Mouse (Mus musculus) NIH3T3 (cell line): ENCODE measurements at regions not wholly inside any gene's neighbourhood (a gene's known extent, or its start where the extent isn't known, plus 50 kb on each side); places are given as distances from the start of the nearest gene placed in this dataset.

Experiments used
- DNase-seq: peaks from one replicate; pipeline ENCODE4 v3.0.0-alpha.2; 2012; ENCODE audit warnings: low read depth

GRCm38 (mm10) chr5:50570701-50571100 is 511.9 kb upstream of the Adgra3 start:
- DNase-seq, result no peak

GRCm38 (mm10) chr5:50551125-50551524 is 492.3 kb upstream of the Adgra3 start:
- DNase-seq, result peak; percentile 2

DNA sequence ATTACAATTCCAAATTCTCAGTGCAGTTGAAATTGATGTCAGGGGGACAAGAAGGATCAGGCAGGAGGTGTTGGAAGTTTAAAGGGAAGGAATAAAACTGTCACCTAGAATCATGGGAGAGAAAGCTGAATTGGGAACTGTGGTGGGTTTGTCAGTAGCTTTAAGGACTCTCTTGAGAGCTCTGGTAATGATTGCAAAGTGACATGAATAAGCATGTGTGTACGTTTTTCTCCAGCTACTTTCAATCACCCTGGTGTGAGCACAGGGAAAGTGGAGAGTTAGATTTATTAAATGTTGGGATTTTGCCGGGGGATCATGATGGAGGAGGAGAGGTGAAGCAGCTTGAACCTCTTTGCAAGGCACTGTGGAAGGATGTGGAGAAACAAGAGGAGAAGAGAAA is 453.7 kb upstream of the Adgra3 start:
- DNase-seq, result no peak

GRCm38 (mm10) chr5:50509696-50510421 is 451.1 kb upstream of the Adgra3 start:
- no peak for DNase-seq

- no peak for DNase-seq
Observed at GRCm38 (mm10) chr5:50490223-50490622, 431.4 kb upstream of the Adgra3 start.

DNA sequence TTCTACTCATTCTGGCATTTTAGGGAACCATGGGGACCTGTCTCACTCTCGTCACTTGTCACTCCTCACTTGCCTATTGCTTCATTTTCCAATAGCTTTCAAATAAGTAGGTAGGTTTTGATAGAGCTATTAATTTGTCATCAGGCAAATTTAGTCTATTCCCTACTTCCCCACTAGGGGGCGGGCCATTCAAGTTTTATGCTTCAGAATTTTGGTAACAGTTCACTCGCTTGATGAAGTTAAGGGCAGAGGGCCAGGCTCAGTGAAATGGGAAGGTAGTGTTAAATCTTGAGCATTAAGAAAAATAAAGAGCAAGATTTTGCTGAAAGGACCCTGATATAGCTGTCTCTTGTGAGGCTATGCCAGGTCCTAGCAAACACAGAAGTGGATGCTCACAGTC is 418.2 kb upstream of the Adgra3 start:
- peak; percentile 67 for DNase-seq

DNA sequence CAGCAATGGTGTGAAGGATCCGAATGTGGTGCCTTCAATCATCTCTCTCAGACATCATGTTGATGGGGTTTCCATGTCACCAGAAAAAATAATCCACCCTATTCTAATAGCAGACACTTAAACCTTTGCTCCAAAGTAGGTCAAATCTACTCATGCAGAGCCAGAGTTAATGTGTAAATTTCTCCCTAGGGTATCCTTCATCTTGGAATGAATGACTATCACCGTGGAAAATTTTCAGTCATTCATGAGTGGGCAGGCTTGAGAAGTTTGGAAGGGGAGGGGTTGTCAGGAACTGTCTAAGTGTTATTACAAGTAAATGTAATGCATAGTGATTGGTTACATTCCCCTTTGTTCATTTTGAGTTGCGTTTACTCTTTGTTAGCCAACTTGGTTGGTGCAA is 402.7 kb upstream of the Adgra3 start:
- no peak for DNase-seq

DNA sequence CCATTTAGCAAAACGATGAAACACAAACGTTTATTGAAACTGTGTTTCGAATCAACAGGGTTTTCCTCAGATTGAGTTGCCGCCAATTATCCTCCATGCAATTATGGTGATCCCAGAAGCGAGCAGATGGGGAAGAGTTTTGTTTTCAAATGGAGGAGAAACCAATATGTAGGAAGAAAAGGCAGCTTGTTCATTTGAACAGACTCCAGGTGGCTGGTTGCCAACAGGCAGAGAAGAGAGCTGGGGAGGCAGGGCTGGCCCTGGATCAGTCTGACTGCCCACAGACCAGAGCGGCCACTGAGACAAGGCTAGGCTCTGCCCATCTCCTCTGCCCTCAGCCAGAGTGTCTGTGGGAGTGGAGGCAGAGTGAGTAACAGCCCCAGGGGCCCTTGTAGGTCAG is 398.8 kb upstream of the Adgra3 start:
- peak; percentile 2 for DNase-seq

DNA sequence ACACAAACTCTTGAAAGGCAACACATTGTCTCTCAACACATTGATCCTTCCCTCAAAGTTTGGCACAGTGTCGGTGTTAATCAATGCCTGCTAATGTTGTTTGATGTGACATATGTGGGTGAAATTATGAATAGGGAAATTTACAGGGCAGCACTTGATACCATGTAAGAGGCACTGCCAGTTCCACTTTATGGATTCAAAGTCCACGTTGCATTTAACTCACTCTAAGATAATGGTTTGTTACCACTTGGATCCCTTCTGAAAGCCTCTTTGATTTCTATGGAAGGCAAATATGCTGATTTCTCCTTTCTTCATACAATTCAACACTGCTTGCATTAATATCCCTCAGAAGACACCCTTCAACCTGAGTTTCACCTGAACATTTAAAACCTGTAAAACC is 395.6 kb upstream of the Adgra3 start:
- no peak for DNase-seq

DNA sequence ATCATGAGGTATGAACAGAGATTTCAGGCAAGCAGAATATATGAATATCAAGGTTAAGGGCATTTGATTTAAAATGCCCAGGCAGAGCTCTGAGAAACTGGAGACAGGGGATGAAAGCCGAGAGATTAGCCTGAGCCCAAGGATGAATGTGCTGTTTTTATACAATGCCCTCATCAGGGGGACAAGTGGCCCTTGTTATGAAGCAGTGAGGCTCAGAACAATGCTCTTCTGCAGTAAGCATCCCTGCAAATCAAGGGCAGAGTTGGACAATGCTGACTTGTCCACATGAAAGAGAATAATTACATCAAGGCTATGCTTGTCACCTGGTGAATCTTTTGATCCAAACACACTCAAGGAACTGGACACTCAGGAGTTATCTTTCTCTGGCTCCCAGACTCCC is 348.1 kb upstream of the Adgra3 start:
- no peak for DNase-seq

- no peak for DNase-seq
Observed at GRCm38 (mm10) chr5:50406520-50406919, 347.7 kb upstream of the Adgra3 start.
